Mouse (Mus musculus) embryonic facial prominence, embryonic 10.5 days (tissue): ENCODE results near the gene Ston2. TPM values are rescaled to one million over a fixed set of nuclear protein-coding genes. Genes with fewer than 3 reads are reported as not detected.
"Not testable (repeated sequence)": the region's sequence is repeated elsewhere in the genome, so short reads cannot be mapped to it uniquely, and the experiment has no call there.

ENCODE experiments used
- DNase-seq: peaks from one replicate; pipeline ENCODE4 v3.0.0-alpha.2; 2017; ENCODE audit warnings: low spot score
- H3K27ac ChIP-seq: fragments of 300-500 bp; sonication (generic); replicated peaks from 2 replicates; pipeline ENCODE4 v1.5.1; 2016; ENCODE audit warnings: mild to moderate bottlenecking
- H3K27me3 ChIP-seq: fragments of 300-500 bp; sonication (generic); replicated peaks from 2 replicates; pipeline ENCODE4 v1.6.1; 2016; ENCODE audit warnings: low read depth, mild to moderate bottlenecking; ENCODE audit not compliant: poor library complexity, severe bottlenecking
- H3K36me3 ChIP-seq: fragments of 300-500 bp; sonication (generic); replicated peaks from 2 replicates; pipeline ENCODE4 v1.6.1; 2016; ENCODE audit warnings: mild to moderate bottlenecking, moderate library complexity
- H3K4me1 ChIP-seq: fragments of 300-500 bp; sonication (generic); 2 replicates; pipeline ENCODE4 v1.6.1; 2016
- H3K4me3 ChIP-seq: fragments of 300-500 bp; sonication (generic); 2 replicates; pipeline ENCODE4 v1.5.1; 2016; ENCODE audit warnings: mild to moderate bottlenecking, moderate library complexity
- H3K9me3 ChIP-seq: fragments of 300-500 bp; sonication (generic); 2 replicates; pipeline ENCODE4 v1.6.1; 2016; ENCODE audit warnings: mild to moderate bottlenecking
- WGBS: fragments of 180-500 bp; shearing (Covaris S2); methylation state at CpG from one replicate; pipeline ENCODE4 v1.1.7; 2016; 5-methylcytosine and 5-hydroxymethylcytosine counted together
- polyA plus RNA-seq: library from polyadenylated mRNA; unstranded; fragments of >200 nt; fragmentation: Nextera tagmentation; extraction: Ambion mirVana; gene quantifications from 2 replicates; pipeline ENCODE4 v1.2.1, GENCODE M21; 2016

Gene Ston2
- polyA plus RNA-seq, 1 experiment from 2014 or later, result 7.0 TPM

- no peaks in the 10 kb centered on the region for H3K27me3 ChIP-seq
- 87% methylated on average over 13 of the region's 13 CpGs for WGBS
- no peak overlapping the region for H3K4me3 ChIP-seq
Measured at GRCm38 (mm10) chr12:91803207-91803932, 15.2 kb upstream of the Ston2 start.

GRCm38 (mm10) chr12:91802586-91803206 lies 14.5 kb upstream of the Ston2 start:
- 89% methylated on average over 12 of the region's 12 CpGs for WGBS
- Histone ChIP-seq H3K36me3 (peaks cover 7% of the 10 kb centered on the region), H3K4me1 (no peaks in the 10 kb centered on the region), H3K4me3 (no peak overlapping the region), H3K9me3 (no peaks in the 10 kb centered on the region), H3K27me3 (no peaks in the 10 kb centered on the region), H3K27ac (no peak overlapping the region)
- no peak for DNase-seq

More at GRCm38 (mm10) chr12:91803207-91803932, 15.2 kb upstream of the Ston2 start:
- H3K36me3 ChIP-seq, result peaks cover 14% of the 10 kb centered on the region
- no peak overlapping the region for H3K27ac ChIP-seq
- DNase-seq, result no peak
- H3K9me3 ChIP-seq, result no peaks in the 10 kb centered on the region
- H3K4me1 ChIP-seq, result no peaks in the 10 kb centered on the region

- Histone ChIP-seq H3K27ac (no peak overlapping the region), H3K36me3 (no peaks in the 10 kb centered on the region), H3K4me1 (no peaks in the 10 kb centered on the region), H3K27me3 (no peaks in the 10 kb centered on the region), H3K4me3 (no peak overlapping the region), H3K9me3 (no peaks in the 10 kb centered on the region)
- 83% methylated on average over 6 of the region's 6 CpGs for WGBS
- DNase-seq, result no peak
Measured at GRCm38 (mm10) chr12:91800861-91801385, 12.7 kb upstream of the Ston2 start.

- no peak overlapping the region for H3K27ac ChIP-seq
- DNase-seq, result no peak
- no peak overlapping the region for H3K4me3 ChIP-seq
- 78% methylated on average over 12 of the region's 12 CpGs for WGBS
- no peaks in the 10 kb centered on the region for H3K27me3 ChIP-seq
- H3K4me1 ChIP-seq, result no peaks in the 10 kb centered on the region
- no peaks in the 10 kb centered on the region for H3K36me3 ChIP-seq
- H3K9me3 ChIP-seq, result no peaks in the 10 kb centered on the region
Measured at GRCm38 (mm10) chr12:91799821-91800335, 11.7 kb upstream of the Ston2 start.

- 24% methylated on average over 6 of the region's 6 CpGs for WGBS
Measured at GRCm38 (mm10) chr12:91799379-91799773, 11.2 kb upstream of the Ston2 start.

GRCm38 (mm10) chr12:91798720-91799378 lies 10.7 kb upstream of the Ston2 start:
- no peaks in the 10 kb centered on the region for H3K4me1 ChIP-seq
- no peaks in the 10 kb centered on the region for H3K36me3 ChIP-seq
- no peaks in the 10 kb centered on the region for H3K9me3 ChIP-seq
- DNase-seq, result peak; percentile 19
- H3K4me3 ChIP-seq, result no peak overlapping the region
- WGBS, result 79% methylated on average over 6 of the region's 6 CpGs
- H3K27me3 ChIP-seq, result no peaks in the 10 kb centered on the region
- no peak overlapping the region for H3K27ac ChIP-seq

More at GRCm38 (mm10) chr12:91799379-91799773, 11.2 kb upstream of the Ston2 start:
- H3K27ac ChIP-seq, result no peak overlapping the region
- no peaks in the 10 kb centered on the region for H3K27me3 ChIP-seq
- H3K4me3 ChIP-seq, result no peak overlapping the region
- no peaks in the 10 kb centered on the region for H3K9me3 ChIP-seq
- no peak for DNase-seq
- no peaks in the 10 kb centered on the region for H3K4me1 ChIP-seq
- no peaks in the 10 kb centered on the region for H3K36me3 ChIP-seq

GRCm38 (mm10) chr12:91796774-91797173 lies 8.6 kb upstream of the Ston2 start:
- no peak for DNase-seq
- Histone ChIP-seq H3K4me3 (no peak overlapping the region), H3K27me3 (no peaks in the 10 kb centered on the region), H3K4me1 (no peaks in the 10 kb centered on the region), H3K36me3 (no peaks in the 10 kb centered on the region), H3K9me3 (no peaks in the 10 kb centered on the region), H3K27ac (no peak overlapping the region)
- WGBS, result 84% methylated on average over 4 of the region's 4 CpGs

GRCm38 (mm10) chr12:91793266-91793665 lies 5.1 kb upstream of the Ston2 start:
- Histone ChIP-seq H3K4me1 (no peaks in the 10 kb centered on the region), H3K27me3 (no peaks in the 10 kb centered on the region), H3K9me3 (no peaks in the 10 kb centered on the region), H3K27ac (no peak overlapping the region), H3K4me3 (no peak overlapping the region), H3K36me3 (no peaks in the 10 kb centered on the region)
- no peak for DNase-seq
- WGBS, result 78% methylated on average over 8 of the region's 8 CpGs

GRCm38 (mm10) chr12:91791822-91792221 lies 3.6 kb upstream of the Ston2 start:
- DNase-seq, result no peak
- H3K27ac ChIP-seq, result no peak overlapping the region
- H3K4me1 ChIP-seq, result peaks cover 1% of the 10 kb centered on the region; the same call in 1 of the 2 replicates
- H3K27me3 ChIP-seq, result no peaks in the 10 kb centered on the region
- H3K9me3 ChIP-seq, result no peaks in the 10 kb centered on the region
- H3K4me3 ChIP-seq, result no peak overlapping the region
- H3K36me3 ChIP-seq, result no peaks in the 10 kb centered on the region
- WGBS, result 75% methylated on average over 4 of the region's 4 CpGs

GRCm38 (mm10) chr12:91789801-91790200 lies 1.6 kb upstream of the Ston2 start:
- no peak overlapping the region for H3K27ac ChIP-seq
- H3K9me3 ChIP-seq, result no peaks in the 10 kb centered on the region
- DNase-seq, result peak; percentile 65
- no peaks in the 10 kb centered on the region for H3K36me3 ChIP-seq
- WGBS, result 52% methylated on average over 6 of the region's 6 CpGs
- H3K27me3 ChIP-seq, result no peaks in the 10 kb centered on the region
- H3K4me1 ChIP-seq, result peaks cover 12% of the 10 kb centered on the region
- no peak overlapping the region for H3K4me3 ChIP-seq

- H3K4me3 ChIP-seq, DNase-seq, H3K27ac ChIP-seq, H3K27me3 ChIP-seq, H3K36me3 ChIP-seq, H3K9me3 ChIP-seq: not testable (repeated sequence)
- WGBS, result 69% methylated on average over 3 of the region's 3 CpGs
- peaks cover 12% of the 10 kb centered on the region for H3K4me1 ChIP-seq
Measured at GRCm38 (mm10) chr12:91788446-91788845, 259 bp upstream of the Ston2 start.

GRCm38 (mm10) chr12:91786355-91786754 lies 1.8 kb downstream of the Ston2 start:
- no peak overlapping the region for H3K4me3 ChIP-seq
- 38% methylated on average over 10 of the region's 10 CpGs for WGBS
- no peak overlapping the region for H3K27ac ChIP-seq
- no peaks in the 10 kb centered on the region for H3K27me3 ChIP-seq
- DNase-seq, result peak; percentile 69
- no peaks in the 10 kb centered on the region for H3K36me3 ChIP-seq
- H3K4me1 ChIP-seq, result peaks cover 12% of the 10 kb centered on the region
- H3K9me3 ChIP-seq, result no peaks in the 10 kb centered on the region
